Mouse (Mus musculus): ENCODE data around the gene Ptpn7. TPM values are rescaled to one million over a fixed set of nuclear protein-coding genes. Genes with fewer than 3 reads are reported as not detected.

The Ptpn7 gene
- polyA plus RNA-seq, 1 experiment = 27.6 TPM

- 81% methylated on average over 10 of the region's 10 CpGs for WGBS
Observed at GRCm38 (mm10) chr1:135168453-135169200, 36.1 kb downstream of the Ptpn7 start.

GRCm38 (mm10) chr1:135169556-135170224 lies 37.2 kb downstream of the Ptpn7 start:
- TF ChIP-seq POLR2A (IDR thresholded peaks at IDR 0.05; ENCODE audit: borderline replicate concordance, control insufficient read depth, low read depth, low read length) = no peak
- no peak for TF ChIP-seq CTCF (IDR thresholded peaks at IDR 0.05; ENCODE audit: control insufficient read depth, insufficient read depth, low read length)
- 56% methylated on average over 12 of the region's 12 CpGs for WGBS
- no peaks in the 10 kb centered on the region for H3K4me1 ChIP-seq (ENCODE audit: control insufficient read depth, insufficient read depth, low read length)
- no peak overlapping the region for H3K27ac ChIP-seq (ENCODE audit: control insufficient read depth, insufficient read depth, low read depth, low read length, poor library complexity)
- H3K4me3 ChIP-seq (replicated peaks; ENCODE audit: control insufficient read depth, low read depth, low read length) = no peak overlapping the region

More at GRCm38 (mm10) chr1:135168453-135169200, 36.1 kb downstream of the Ptpn7 start:
- H3K4me1 ChIP-seq (ENCODE audit: control insufficient read depth, insufficient read depth, low read length) = no peaks in the 10 kb centered on the region
- H3K4me3 ChIP-seq (replicated peaks; ENCODE audit: control insufficient read depth, low read depth, low read length) = no peak overlapping the region
- H3K27ac ChIP-seq (ENCODE audit: control insufficient read depth, insufficient read depth, low read depth, low read length, poor library complexity) = no peak overlapping the region
- no peak for TF ChIP-seq POLR2A (IDR thresholded peaks at IDR 0.05; ENCODE audit: borderline replicate concordance, control insufficient read depth, low read depth, low read length)

GRCm38 (mm10) chr1:135170299-135170698 lies 37.8 kb downstream of the Ptpn7 start:
- no peaks in the 10 kb centered on the region for H3K4me1 ChIP-seq (ENCODE audit: control insufficient read depth, insufficient read depth, low read length)
- H3K4me3 ChIP-seq (replicated peaks; ENCODE audit: control insufficient read depth, low read depth, low read length) = no peak overlapping the region
- no peak overlapping the region for H3K27ac ChIP-seq (ENCODE audit: control insufficient read depth, insufficient read depth, low read depth, low read length, poor library complexity)
- TF ChIP-seq POLR2A (IDR thresholded peaks at IDR 0.05; ENCODE audit: borderline replicate concordance, control insufficient read depth, low read depth, low read length) (no peak), CTCF (IDR thresholded peaks at IDR 0.05; ENCODE audit: control insufficient read depth, insufficient read depth, low read length) (no peak)
- 57% methylated on average over 10 of the region's 10 CpGs for WGBS

- no peak for TF ChIP-seq CTCF (IDR thresholded peaks at IDR 0.05; ENCODE audit: control insufficient read depth, insufficient read depth, low read length)
- TF ChIP-seq POLR2A (IDR thresholded peaks at IDR 0.05; ENCODE audit: borderline replicate concordance, control insufficient read depth, low read depth, low read length) = no peak
- WGBS = 72% methylated on average over 7 of the region's 7 CpGs
- no peaks in the 10 kb centered on the region for H3K4me1 ChIP-seq (ENCODE audit: control insufficient read depth, insufficient read depth, low read length)
- no peak overlapping the region for H3K27ac ChIP-seq (ENCODE audit: control insufficient read depth, insufficient read depth, low read depth, low read length, poor library complexity)
- H3K4me3 ChIP-seq (replicated peaks; ENCODE audit: control insufficient read depth, low read depth, low read length) = no peak overlapping the region
Observed at GRCm38 (mm10) chr1:135171202-135171601, 38.7 kb downstream of the Ptpn7 start.

GRCm38 (mm10) chr1:135171984-135172383 lies 39.5 kb downstream of the Ptpn7 start:
- H3K4me3 ChIP-seq (replicated peaks; ENCODE audit: control insufficient read depth, low read depth, low read length) = no peak overlapping the region
- no peak overlapping the region for H3K27ac ChIP-seq (ENCODE audit: control insufficient read depth, insufficient read depth, low read depth, low read length, poor library complexity)
- H3K4me1 ChIP-seq (ENCODE audit: control insufficient read depth, insufficient read depth, low read length) = no peaks in the 10 kb centered on the region
- WGBS = 59% methylated on average over 6 of the region's 6 CpGs
- TF ChIP-seq CTCF (IDR thresholded peaks at IDR 0.05; ENCODE audit: control insufficient read depth, insufficient read depth, low read length) (no peak), POLR2A (IDR thresholded peaks at IDR 0.05; ENCODE audit: borderline replicate concordance, control insufficient read depth, low read depth, low read length) (no peak)

- 87% methylated on average over 6 of the region's 6 CpGs for WGBS
- Histone ChIP-seq H3K27ac (ENCODE audit: control insufficient read depth, insufficient read depth, low read depth, low read length, poor library complexity) (no peak overlapping the region), H3K4me1 (ENCODE audit: control insufficient read depth, insufficient read depth, low read length) (no peaks in the 10 kb centered on the region), H3K4me3 (replicated peaks; ENCODE audit: control insufficient read depth, low read depth, low read length) (no peak overlapping the region)
- no peak for TF ChIP-seq POLR2A (IDR thresholded peaks at IDR 0.05; ENCODE audit: borderline replicate concordance, control insufficient read depth, low read depth, low read length)
- TF ChIP-seq CTCF (IDR thresholded peaks at IDR 0.05; ENCODE audit: control insufficient read depth, insufficient read depth, low read length) = no peak
Observed at GRCm38 (mm10) chr1:135173311-135173710, 40.8 kb downstream of the Ptpn7 start.

GRCm38 (mm10) chr1:135175176-135175575 lies 42.7 kb downstream of the Ptpn7 start:
- Histone ChIP-seq H3K4me1 (ENCODE audit: control insufficient read depth, insufficient read depth, low read length) (no peaks in the 10 kb centered on the region), H3K27ac (ENCODE audit: control insufficient read depth, insufficient read depth, low read depth, low read length, poor library complexity) (no peak overlapping the region), H3K4me3 (replicated peaks; ENCODE audit: control insufficient read depth, low read depth, low read length) (no peak overlapping the region)
- TF ChIP-seq POLR2A (IDR thresholded peaks at IDR 0.05; ENCODE audit: borderline replicate concordance, control insufficient read depth, low read depth, low read length) (no peak), CTCF (IDR thresholded peaks at IDR 0.05; ENCODE audit: control insufficient read depth, insufficient read depth, low read length) (no peak)
- 68% methylated on average over 3 of the region's 3 CpGs for WGBS

- Histone ChIP-seq H3K27ac (ENCODE audit: control insufficient read depth, insufficient read depth, low read depth, low read length, poor library complexity) (no peak overlapping the region), H3K4me1 (ENCODE audit: control insufficient read depth, insufficient read depth, low read length) (no peaks in the 10 kb centered on the region), H3K4me3 (replicated peaks; ENCODE audit: control insufficient read depth, low read depth, low read length) (no peak overlapping the region)
- 90% methylated on average over 3 of the region's 3 CpGs for WGBS
- TF ChIP-seq CTCF (IDR thresholded peaks at IDR 0.05; ENCODE audit: control insufficient read depth, insufficient read depth, low read length) (no peak), POLR2A (IDR thresholded peaks at IDR 0.05; ENCODE audit: borderline replicate concordance, control insufficient read depth, low read depth, low read length) (no peak)
Observed at GRCm38 (mm10) chr1:135177724-135178123, 45.2 kb downstream of the Ptpn7 start.
